Mouse (Mus musculus): ENCODE results near the gene Prkar1b. TPM values are rescaled to one million over a fixed set of nuclear protein-coding genes. Genes with fewer than 3 reads are reported as not detected.
A peak's percentile ranks its signal among the peaks of the same experiment; 100 is the strongest.

Gene Prkar1b
- polyA plus RNA-seq, 1 experiment from 2014 or later = 368 TPM

GRCm38 (mm10) chr5:139149006-139149672 lies 662 bp downstream of the Prkar1b start:
- Histone ChIP-seq H3K4me1 (ENCODE audit: control insufficient read depth, insufficient read depth, low read length) (peaks cover 19% of the 10 kb centered on the region), H3K27me3 (ENCODE audit: control insufficient read depth, insufficient read depth, low read depth, low read length) (no peaks in the 10 kb centered on the region), H3K9me3 (replicated peaks; ENCODE audit: control insufficient read depth, low read length, poor library complexity, severe bottlenecking) (no peaks in the 10 kb centered on the region), H3K4me2 (ENCODE audit: low read length) (peak overlapping the region; percentile 94), H3K27ac (ENCODE audit: low read length) (peak overlapping the region; percentile 76), H3K4me3 (ENCODE audit: low read depth, low read length) (peak overlapping the region; percentile 91), H3K9ac (ENCODE audit: low read depth, low read length) (peak overlapping the region; percentile 21), H3K36me3 (ENCODE audit: control insufficient read depth, insufficient read depth, low read length) (peaks cover 18% of the 10 kb centered on the region; the same call in 1 of the 2 replicates)
- 28% methylated on average over 11 of the region's 11 CpGs for WGBS
- ATAC-seq = peak; percentile 62

GRCm38 (mm10) chr5:139147178-139148078 lies 2.4 kb downstream of the Prkar1b start:
- ATAC-seq = no peak
- Histone ChIP-seq H3K4me2 (ENCODE audit: low read length) (no peak overlapping the region), H3K9me3 (replicated peaks; ENCODE audit: control insufficient read depth, low read length, poor library complexity, severe bottlenecking) (no peaks in the 10 kb centered on the region), H3K4me3 (ENCODE audit: low read depth, low read length) (no peak overlapping the region), H3K4me1 (ENCODE audit: control insufficient read depth, insufficient read depth, low read length) (peaks cover 19% of the 10 kb centered on the region), H3K27ac (ENCODE audit: low read length) (no peak overlapping the region), H3K9ac (ENCODE audit: low read depth, low read length) (no peak overlapping the region), H3K27me3 (ENCODE audit: control insufficient read depth, insufficient read depth, low read depth, low read length) (no peaks in the 10 kb centered on the region), H3K36me3 (ENCODE audit: control insufficient read depth, insufficient read depth, low read length) (0 out of 2 replicates have a peak, but pooled peaks cover 7% of the 10 kb centered on the region)
- 80% methylated on average over 14 of the region's 14 CpGs for whole genome bisulfite sequencing

GRCm38 (mm10) chr5:139146476-139147075 lies 3.2 kb downstream of the Prkar1b start:
- H3K27ac ChIP-seq (ENCODE audit: low read length) = no peak overlapping the region
- H3K9me3 ChIP-seq (replicated peaks; ENCODE audit: control insufficient read depth, low read length, poor library complexity, severe bottlenecking) = no peaks in the 10 kb centered on the region
- no peaks in the 10 kb centered on the region for H3K27me3 ChIP-seq (ENCODE audit: control insufficient read depth, insufficient read depth, low read depth, low read length)
- H3K4me1 ChIP-seq (ENCODE audit: control insufficient read depth, insufficient read depth, low read length) = peaks cover 15% of the 10 kb centered on the region
- H3K4me2 ChIP-seq (ENCODE audit: low read length) = no peak overlapping the region
- 0 out of 2 replicates have a peak, but pooled peaks cover 2% of the 10 kb centered on the region for H3K36me3 ChIP-seq (ENCODE audit: control insufficient read depth, insufficient read depth, low read length)
- no peak for ATAC-seq
- no peak overlapping the region for H3K9ac ChIP-seq (ENCODE audit: low read depth, low read length)
- 93% methylated on average over 11 of the region's 11 CpGs for WGBS
- H3K4me3 ChIP-seq (ENCODE audit: low read depth, low read length) = no peak overlapping the region

DNA sequence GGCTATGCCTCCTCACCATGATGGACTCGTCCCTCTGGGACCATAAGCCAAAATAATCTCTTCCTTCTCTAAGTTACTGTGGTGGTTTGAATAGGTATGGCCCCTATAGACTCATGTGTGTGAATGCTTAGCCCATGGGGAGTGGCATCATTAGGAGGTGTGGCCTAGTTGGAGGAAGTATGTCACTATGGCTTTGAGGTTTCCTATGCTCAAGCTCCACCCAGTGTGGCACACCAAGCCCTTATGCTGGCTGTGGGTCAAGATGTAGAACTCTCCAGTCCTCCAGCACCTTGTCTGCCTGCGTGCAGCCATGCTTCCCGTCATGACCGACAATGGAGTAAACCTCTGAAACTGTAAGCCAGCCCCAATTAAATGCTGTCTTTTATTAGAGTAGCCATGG lies 4.1 kb downstream of the Prkar1b start:
- Histone ChIP-seq H3K36me3 (ENCODE audit: control insufficient read depth, insufficient read depth, low read length) (0 out of 2 replicates have a peak, but pooled peaks cover 2% of the 10 kb centered on the region), H3K9ac (ENCODE audit: low read depth, low read length) (no peak overlapping the region), H3K9me3 (replicated peaks; ENCODE audit: control insufficient read depth, low read length, poor library complexity, severe bottlenecking) (no peaks in the 10 kb centered on the region), H3K4me1 (ENCODE audit: control insufficient read depth, insufficient read depth, low read length) (peaks cover 6% of the 10 kb centered on the region), H3K27me3 (ENCODE audit: control insufficient read depth, insufficient read depth, low read depth, low read length) (no peaks in the 10 kb centered on the region), H3K4me3 (ENCODE audit: low read depth, low read length) (no peak overlapping the region), H3K4me2 (ENCODE audit: low read length) (no peak overlapping the region), H3K27ac (ENCODE audit: low read length) (no peak overlapping the region)
- ATAC-seq = no peak
- WGBS = 91% methylated on average over 4 of the region's 4 CpGs

- H3K9me3 ChIP-seq (replicated peaks; ENCODE audit: control insufficient read depth, low read length, poor library complexity, severe bottlenecking) = no peaks in the 10 kb centered on the region
- 0 out of 2 replicates have a peak, but pooled peaks cover 2% of the 10 kb centered on the region for H3K36me3 ChIP-seq (ENCODE audit: control insufficient read depth, insufficient read depth, low read length)
- H3K4me2 ChIP-seq (ENCODE audit: low read length) = no peak overlapping the region
- H3K4me3 ChIP-seq (ENCODE audit: low read depth, low read length) = no peak overlapping the region
- no peaks in the 10 kb centered on the region for H3K27me3 ChIP-seq (ENCODE audit: control insufficient read depth, insufficient read depth, low read depth, low read length)
- no peak overlapping the region for H3K27ac ChIP-seq (ENCODE audit: low read length)
- peaks cover 2% of the 10 kb centered on the region for H3K4me1 ChIP-seq (ENCODE audit: control insufficient read depth, insufficient read depth, low read length)
- 76% methylated on average over 3 of the region's 3 CpGs for WGBS
- no peak overlapping the region for H3K9ac ChIP-seq (ENCODE audit: low read depth, low read length)
- ATAC-seq = no peak
These were observed 5.9 kb downstream of the Prkar1b start for GRCm38 (mm10) chr5:139143890-139144289.

DNA sequence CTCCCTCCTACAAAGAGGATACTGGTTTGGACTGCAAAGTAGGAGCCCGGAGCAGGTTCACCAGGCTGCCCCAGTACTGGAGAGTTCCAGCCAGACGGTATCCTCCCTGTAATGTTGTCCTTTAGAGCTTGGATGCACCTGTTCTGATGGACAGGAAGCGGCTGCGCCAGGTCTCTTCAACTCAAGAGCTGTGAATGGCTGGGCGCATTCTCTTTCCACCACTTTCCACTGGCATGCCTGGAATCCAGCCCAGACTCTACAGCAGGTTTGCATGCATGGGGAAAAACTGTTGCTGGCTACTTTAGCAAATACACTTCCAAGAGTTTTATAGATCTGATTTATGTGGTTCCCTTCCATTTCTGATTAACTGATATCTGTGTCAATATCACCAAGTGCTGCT lies 8.5 kb downstream of the Prkar1b start:
- Histone ChIP-seq H3K27ac (ENCODE audit: low read length) (no peak overlapping the region), H3K9me3 (replicated peaks; ENCODE audit: control insufficient read depth, low read length, poor library complexity, severe bottlenecking) (no peaks in the 10 kb centered on the region), H3K9ac (ENCODE audit: low read depth, low read length) (no peak overlapping the region), H3K4me2 (ENCODE audit: low read length) (no peak overlapping the region), H3K36me3 (ENCODE audit: control insufficient read depth, insufficient read depth, low read length) (0 out of 2 replicates have a peak, but pooled peaks cover 2% of the 10 kb centered on the region), H3K27me3 (ENCODE audit: control insufficient read depth, insufficient read depth, low read depth, low read length) (no peaks in the 10 kb centered on the region), H3K4me1 (ENCODE audit: control insufficient read depth, insufficient read depth, low read length) (peaks cover 3% of the 10 kb centered on the region; the same call in 1 of the 2 replicates), H3K4me3 (ENCODE audit: low read depth, low read length) (no peak overlapping the region)
- no peak for ATAC-seq
- WGBS = 82% methylated on average over 5 of the region's 5 CpGs

DNA sequence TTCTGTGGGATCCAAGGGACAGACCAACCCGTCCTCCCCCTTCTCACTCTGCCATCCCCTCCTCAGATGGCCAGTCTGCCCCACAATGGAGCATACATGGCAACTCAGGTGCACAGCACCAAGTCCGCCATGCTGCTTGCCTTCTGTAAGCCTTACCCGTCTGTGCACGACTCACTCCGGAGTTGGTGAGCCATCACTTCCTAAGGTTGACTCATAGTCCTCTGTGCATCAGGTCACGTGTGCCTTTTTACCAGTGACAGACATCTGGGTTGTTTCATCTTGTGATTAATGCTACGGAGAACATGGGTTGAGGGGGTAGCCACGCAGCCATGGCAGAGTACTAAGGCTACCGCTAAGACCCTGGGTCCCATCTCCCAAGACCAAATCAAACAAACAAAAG lies 9.2 kb downstream of the Prkar1b start:
- Histone ChIP-seq H3K36me3 (ENCODE audit: control insufficient read depth, insufficient read depth, low read length) (no peaks in the 10 kb centered on the region), H3K27me3 (ENCODE audit: control insufficient read depth, insufficient read depth, low read depth, low read length) (no peaks in the 10 kb centered on the region), H3K9me3 (replicated peaks; ENCODE audit: control insufficient read depth, low read length, poor library complexity, severe bottlenecking) (no peaks in the 10 kb centered on the region), H3K4me2 (ENCODE audit: low read length) (no peak overlapping the region), H3K9ac (ENCODE audit: low read depth, low read length) (no peak overlapping the region), H3K4me3 (ENCODE audit: low read depth, low read length) (no peak overlapping the region), H3K4me1 (ENCODE audit: control insufficient read depth, insufficient read depth, low read length) (peaks cover 3% of the 10 kb centered on the region; the same call in 1 of the 2 replicates), H3K27ac (ENCODE audit: low read length) (no peak overlapping the region)
- ATAC-seq = no peak
- 83% methylated on average over 9 of the region's 9 CpGs for WGBS

DNA sequence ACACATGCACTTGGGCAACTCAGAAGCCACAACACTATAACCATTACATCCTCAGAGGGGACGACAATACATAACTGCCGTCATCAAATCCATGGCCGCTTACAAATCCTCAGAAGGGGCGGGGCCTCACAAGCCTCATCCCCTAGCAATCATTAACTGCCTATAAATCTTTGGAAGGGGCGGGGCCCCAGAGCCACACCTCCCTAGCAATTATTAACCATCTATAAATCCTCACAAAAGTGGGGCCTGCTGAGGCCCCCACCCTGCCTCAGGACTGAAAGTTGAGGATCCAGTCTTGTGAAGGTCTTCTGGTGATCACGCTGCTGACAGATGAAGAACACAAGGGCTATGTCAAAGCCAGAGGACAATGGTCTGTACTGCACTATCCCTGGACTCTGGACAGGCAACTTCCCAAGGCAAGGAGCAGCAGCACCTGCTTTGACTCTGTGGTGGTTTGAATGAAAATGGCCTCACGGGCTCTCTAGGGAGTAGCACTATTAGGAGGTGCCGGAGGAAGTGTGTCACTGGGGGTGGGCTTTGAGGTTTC lies 10.8 kb downstream of the Prkar1b start:
- no peak overlapping the region for H3K4me2 ChIP-seq (ENCODE audit: low read length)
- H3K27me3 ChIP-seq (ENCODE audit: control insufficient read depth, insufficient read depth, low read depth, low read length) = no peaks in the 10 kb centered on the region
- H3K9me3 ChIP-seq (replicated peaks; ENCODE audit: control insufficient read depth, low read length, poor library complexity, severe bottlenecking) = no peaks in the 10 kb centered on the region
- H3K4me1 ChIP-seq (ENCODE audit: control insufficient read depth, insufficient read depth, low read length) = peaks cover 3% of the 10 kb centered on the region; the same call in 1 of the 2 replicates
- 85% methylated on average over 8 of the region's 8 CpGs for WGBS
- no peak for ATAC-seq
- H3K4me3 ChIP-seq (ENCODE audit: low read depth, low read length) = no peak overlapping the region
- no peak overlapping the region for H3K9ac ChIP-seq (ENCODE audit: low read depth, low read length)
- no peaks in the 10 kb centered on the region for H3K36me3 ChIP-seq (ENCODE audit: control insufficient read depth, insufficient read depth, low read length)
- 0 out of 2 replicates have a peak overlapping the region, but pooled peaks have one; percentile 22 for H3K27ac ChIP-seq (ENCODE audit: low read length)
